Mouse (Mus musculus): ENCODE data around the gene Prepl.
A peak's percentile ranks its signal among the peaks of the same experiment; 100 is the strongest.

Gene Prepl

DNA sequence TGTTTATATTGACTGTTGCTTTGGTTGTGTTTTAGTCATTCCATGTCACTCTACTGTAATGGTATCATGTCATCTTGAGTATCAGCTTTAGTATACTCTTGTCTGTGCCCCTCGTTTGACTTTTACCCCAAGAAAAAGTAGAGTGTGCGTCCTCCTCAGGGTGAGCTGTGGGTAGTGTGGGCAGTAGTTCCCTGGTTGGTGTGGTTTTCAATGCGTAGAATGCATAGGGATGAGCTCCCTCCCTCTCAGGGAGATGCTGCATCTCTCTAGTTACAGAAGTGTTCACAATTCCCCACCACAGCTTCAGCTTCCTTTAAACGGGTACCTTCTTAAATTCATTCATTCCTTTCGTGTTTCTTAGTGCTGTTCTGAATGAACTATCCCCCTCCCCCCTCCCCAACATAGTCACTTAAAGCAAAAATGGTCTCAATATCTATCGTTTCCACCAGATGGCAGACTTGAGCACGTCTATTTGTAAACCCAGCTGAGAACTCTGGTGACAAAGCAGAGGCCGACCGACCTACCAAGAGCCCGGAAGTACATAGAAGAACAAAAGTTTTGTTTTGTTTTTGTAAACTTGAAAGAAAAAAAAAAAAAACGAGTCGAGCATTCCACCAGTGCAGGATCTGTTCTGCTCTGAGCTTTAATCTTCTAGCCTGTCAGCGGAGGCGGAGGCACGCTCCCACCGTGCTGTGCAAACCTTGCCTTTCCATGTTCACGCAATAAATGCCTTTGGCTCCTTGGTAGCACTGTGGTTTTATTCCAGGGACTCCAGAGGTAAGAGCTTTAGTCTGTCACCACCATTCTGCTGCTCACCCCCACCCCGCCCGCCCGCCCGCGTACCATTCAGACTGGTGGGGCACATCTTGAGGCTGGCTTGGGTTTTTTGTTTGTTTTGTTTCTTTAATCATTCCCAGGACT, 66.5 kb downstream of the Prepl start:
- DNase-seq (ENCODE audit: low spot score in 2 of 2): peak in 1 of 2 experiments; percentile 55

DNA sequence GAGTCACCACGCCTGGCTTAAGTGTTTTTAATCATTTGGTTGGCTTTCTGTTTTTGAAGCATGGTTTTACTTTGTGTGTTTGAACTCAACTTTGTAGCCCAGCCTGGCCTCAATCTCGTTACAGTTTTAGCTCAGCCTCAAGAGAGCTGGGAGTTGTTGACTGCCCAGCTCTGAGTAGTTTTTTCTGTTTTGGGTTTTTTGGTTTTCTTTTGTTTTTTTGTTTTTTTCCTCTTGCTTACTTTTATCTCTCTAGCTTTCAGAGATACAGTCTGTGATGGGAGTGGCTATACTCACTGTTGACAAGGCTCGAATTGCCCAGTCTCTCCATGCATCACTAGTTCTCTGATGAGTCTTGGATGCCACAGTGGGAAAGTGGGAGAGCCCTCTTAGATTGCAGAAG, 69.7 kb downstream of the Prepl start:
- DNase-seq (ENCODE audit: low spot score in 2 of 2): no peak

DNA sequence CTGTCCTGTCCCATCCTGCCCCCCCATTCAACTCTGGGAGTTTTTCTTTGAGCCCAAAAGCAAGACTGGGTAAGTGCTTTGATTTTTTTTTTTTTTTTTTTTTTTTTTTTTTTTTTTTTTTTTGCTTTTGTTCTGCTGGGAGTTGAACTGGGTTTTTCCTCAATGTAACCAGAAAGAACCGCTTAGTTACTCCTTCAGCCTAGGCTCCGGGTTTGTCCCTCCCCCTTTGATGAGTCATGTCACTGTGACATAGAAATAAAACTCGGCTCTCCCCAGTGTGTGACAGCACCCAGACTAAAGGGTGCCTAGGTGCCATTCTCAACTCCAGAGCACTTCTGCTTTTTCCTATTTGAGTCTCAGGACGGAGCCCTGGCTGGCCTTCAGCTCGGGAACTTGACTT, 71.2 kb downstream of the Prepl start:
- DNase-seq (ENCODE audit: low spot score in 2 of 2): no peak

DNA sequence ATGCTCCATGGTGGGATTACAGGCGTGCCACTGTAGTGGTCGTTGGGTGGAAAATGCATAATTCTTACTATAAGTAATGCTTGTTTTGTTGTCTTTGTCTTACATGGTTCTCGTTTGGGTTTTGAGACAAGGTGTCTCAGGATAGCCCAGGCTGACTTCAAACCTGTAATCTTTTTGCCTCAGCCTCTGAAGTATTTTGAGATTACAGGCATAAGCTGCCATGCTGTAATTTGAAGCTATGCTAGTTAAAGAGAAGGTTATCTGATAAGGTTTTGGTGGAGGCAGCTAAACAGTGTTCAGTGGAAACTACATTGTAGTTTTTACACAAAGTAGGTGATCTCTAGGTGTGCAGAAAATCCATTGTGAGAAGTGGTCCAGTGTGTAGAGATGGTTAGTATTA, 71.7 kb downstream of the Prepl start:
- no peak for DNase-seq (ENCODE audit: low spot score in 2 of 2)

DNA sequence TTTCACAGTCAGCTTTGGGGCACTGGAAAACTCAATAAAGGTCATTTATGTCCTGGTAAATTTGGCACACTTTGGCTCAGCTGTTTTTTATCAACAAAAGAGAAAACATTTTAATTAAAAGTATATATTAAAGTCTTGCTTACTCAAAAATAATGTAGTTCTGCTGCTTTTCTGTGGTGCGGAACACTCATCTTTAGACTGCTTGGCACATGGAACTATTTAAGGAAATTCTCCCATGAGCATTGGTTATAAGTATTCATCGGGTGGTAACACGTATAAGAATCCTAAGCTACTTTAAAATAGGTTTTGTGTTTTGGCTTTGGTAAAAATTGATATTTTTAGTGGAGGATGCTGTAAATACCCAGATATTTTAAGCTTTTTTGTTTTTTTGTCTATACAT, 75.4 kb downstream of the Prepl start:
- DNase-seq (ENCODE audit: low spot score in 2 of 2): no peak

DNA sequence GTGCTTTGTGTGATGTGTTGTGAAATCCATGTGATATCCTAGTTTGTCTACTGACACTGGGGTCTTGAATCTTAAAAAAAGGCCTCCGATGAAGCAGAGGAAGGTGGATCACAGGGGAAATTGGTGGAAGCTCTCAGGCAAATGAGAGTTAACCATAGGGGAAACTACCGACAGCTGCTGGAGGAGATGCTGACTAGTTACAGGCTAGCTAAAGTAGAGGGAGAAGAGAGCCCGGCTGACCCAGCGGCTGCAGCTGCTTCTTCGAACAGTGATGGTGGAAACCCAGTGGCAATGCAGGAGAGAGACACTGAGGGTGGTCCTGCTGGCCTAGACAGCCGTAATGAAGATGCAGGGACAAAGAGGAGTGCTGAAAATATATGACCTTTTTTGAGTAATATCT, 76.6 kb downstream of the Prepl start:
- no peak for DNase-seq (ENCODE audit: low spot score in 2 of 2)

All from cerebellum, postnatal 4 days (tissue).